Mouse (Mus musculus) left cerebral cortex, adult 9 months (tissue): ENCODE measurements around the gene Cpt1c.

Experiments used
- DNase-seq, 2 experiments: peaks; one replicate each; pipeline ENCODE4 v3.0.0; 2022; ENCODE audit warnings: low spot score in 2 of 2

Gene Cpt1c

GRCm38 (mm10) chr7:44962831-44963230 lies 11.8 kb downstream of the Cpt1c start:
- DNase-seq = no peak

- DNase-seq = no peak
Measured at GRCm38 (mm10) chr7:44962337-44962736, 12.3 kb downstream of the Cpt1c start.

- DNase-seq = no peak
Measured at GRCm38 (mm10) chr7:44960512-44960910, 14.1 kb downstream of the Cpt1c start.

- DNase-seq = no peak
Measured at GRCm38 (mm10) chr7:44959874-44960511, 14.7 kb downstream of the Cpt1c start.

GRCm38 (mm10) chr7:44959281-44959680 lies 15.4 kb downstream of the Cpt1c start:
- no peak for DNase-seq

- peak in 1 of 2 experiments; percentile 61 for DNase-seq
Measured at GRCm38 (mm10) chr7:44958208-44958607, 16.4 kb downstream of the Cpt1c start.

GRCm38 (mm10) chr7:44957183-44957835 lies 17.3 kb downstream of the Cpt1c start:
- no peak for DNase-seq

GRCm38 (mm10) chr7:44956266-44956665 lies 18.4 kb downstream of the Cpt1c start:
- DNase-seq = no peak

- no peak for DNase-seq
Measured at GRCm38 (mm10) chr7:44955628-44956027, 19.0 kb downstream of the Cpt1c start.

- DNase-seq = no peak
Measured at GRCm38 (mm10) chr7:44954091-44954885, 20.4 kb downstream of the Cpt1c start.

GRCm38 (mm10) chr7:44953561-44953960 lies 21.1 kb downstream of the Cpt1c start:
- no peak for DNase-seq

- DNase-seq = peak; percentile 74 to 92
Measured at GRCm38 (mm10) chr7:44952611-44953306, 21.9 kb downstream of the Cpt1c start.

- no peak for DNase-seq
Measured at GRCm38 (mm10) chr7:44951960-44952359, 22.7 kb downstream of the Cpt1c start.

GRCm38 (mm10) chr7:44949922-44950321 lies 24.7 kb downstream of the Cpt1c start:
- DNase-seq = no peak

GRCm38 (mm10) chr7:44942904-44943303 lies 31.7 kb downstream of the Cpt1c start, which contains the start of gene Tsks:
Tsks (plus strand) TSS chr7:44943204.
- DNase-seq = no peak

GRCm38 (mm10) chr7:44938680-44939079 lies 36.0 kb downstream of the Cpt1c start:
- DNase-seq = no peak

GRCm38 (mm10) chr7:44929204-44930151 lies 45.2 kb downstream of the Cpt1c start, which contains the start of gene Ap2a1:
Ap2a1 (minus strand) TSS chr7:44929496.
- DNase-seq = peak; percentile 100

- no peak for DNase-seq
Measured at GRCm38 (mm10) chr7:44928570-44928969, 46.1 kb downstream of the Cpt1c start.

- no peak for DNase-seq
Measured at GRCm38 (mm10) chr7:44925468-44925867, 49.2 kb downstream of the Cpt1c start.

- DNase-seq = no peak
Measured at GRCm38 (mm10) chr7:44922530-44922929, 52.1 kb downstream of the Cpt1c start.

GRCm38 (mm10) chr7:44919127-44919526 lies 55.5 kb downstream of the Cpt1c start:
- DNase-seq = no peak
